Mouse (Mus musculus) lung, postnatal 0 days (tissue): ENCODE measurements around the gene Dennd2d. TPM values are rescaled to one million over a fixed set of nuclear protein-coding genes. Genes with fewer than 3 reads are reported as not detected.

Source experiments
- ATAC-seq: fragments of 200-750 bp; cut with Nextera tagmentation; 2 replicates; pipeline ENCODE4 v1.8.0; 2017; ENCODE audit warnings: moderate library complexity
- DNase-seq: peaks from one replicate; pipeline ENCODE4 v3.0.0-alpha.2; 2016; ENCODE audit warnings: low spot score
- H3K27ac ChIP-seq: fragments of 300-500 bp; sonication (generic); 2 replicates; pipeline ENCODE4 v1.5.1; 2014; ENCODE audit warnings: antibody characterized with exemption, mild to moderate bottlenecking, low read length, mixed read lengths
- H3K27me3 ChIP-seq: fragments of 300-500 bp; sonication (generic); replicated peaks from 2 replicates; pipeline ENCODE4 v1.6.1; 2014; ENCODE audit warnings: low read length, mixed read lengths; ENCODE audit not compliant: insufficient read depth
- H3K36me3 ChIP-seq: fragments of 300-500 bp; sonication (generic); 2 replicates; pipeline ENCODE4 v1.6.1; 2014; ENCODE audit warnings: low read length, mixed read lengths; ENCODE audit not compliant: insufficient read depth
- H3K4me1 ChIP-seq: fragments of 300-500 bp; sonication (generic); 2 replicates; pipeline ENCODE4 v1.6.1; 2014; ENCODE audit warnings: antibody characterized with exemption, low read depth, low read length, mixed read lengths; ENCODE audit not compliant: insufficient read depth
- H3K4me2 ChIP-seq: fragments of 300-500 bp; sonication (generic); replicated peaks from 2 replicates; pipeline ENCODE4 v1.6.1; 2014; ENCODE audit warnings: low read depth, mild to moderate bottlenecking, low read length, moderate library complexity, mixed read lengths
- H3K4me3 ChIP-seq: fragments of 300-500 bp; sonication (generic); 2 replicates; pipeline ENCODE4 v1.5.1; 2014; ENCODE audit warnings: low read depth, low read length
- H3K9ac ChIP-seq: fragments of 300-500 bp; sonication (generic); replicated peaks from 2 replicates; pipeline ENCODE4 v1.6.1; 2014; ENCODE audit warnings: low read depth, mild to moderate bottlenecking
- H3K9me3 ChIP-seq: fragments of 300-500 bp; sonication (generic); 2 replicates; pipeline ENCODE4 v1.6.1; 2016; ENCODE audit warnings: low read length, mixed read lengths
- CTCF ChIP-seq: IDR thresholded peaks from 2 replicates; pipeline ENCODE4 v1.5.1; 2016; ENCODE audit warnings: antibody characterized with exemption, mild to moderate bottlenecking
- EP300 ChIP-seq: IDR thresholded peaks from 2 replicates; pipeline ENCODE4 v1.6.1; 2016; ENCODE audit warnings: antibody characterized with exemption, mild to moderate bottlenecking, control low read depth
- WGBS: fragments of 180-500 bp; shearing (Covaris S2); extraction: QIAGEN DNeasy Blood & Tissue Kit; methylation state at CpG from one replicate; pipeline ENCODE4 v1.1.7; 2014; 5-methylcytosine and 5-hydroxymethylcytosine counted together
- polyA plus RNA-seq: library from polyadenylated mRNA; unstranded; fragments of >200 nt; fragmentation: Nextera tagmentation; extraction: Ambion mirVana; gene quantifications from 2 replicates; pipeline ENCODE4 v1.2.1, GENCODE M21; 2015

Gene Dennd2d
- polyA plus RNA-seq, 1 experiment from 2014 or later: 19.6 TPM

DNA sequence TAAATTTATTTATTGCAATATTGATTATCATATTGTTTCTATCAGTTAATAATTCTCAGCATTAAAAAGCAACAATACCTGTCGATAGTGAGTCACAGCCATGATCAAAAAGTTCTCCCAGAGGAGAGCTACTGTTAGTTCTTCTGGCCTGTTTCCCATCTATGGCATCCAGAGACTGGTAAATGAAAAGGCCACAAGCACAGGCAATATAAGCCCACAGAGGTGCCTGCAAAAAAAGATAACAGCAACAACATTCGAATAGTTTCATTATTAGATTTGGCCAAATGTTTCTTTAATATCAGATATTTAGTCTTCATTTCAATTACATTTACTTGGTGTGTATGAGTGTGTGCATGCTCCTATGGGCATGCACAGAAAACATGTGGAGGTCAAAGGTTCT, 51.1 kb downstream of the Dennd2d start:
- DNase-seq: no peak
- WGBS: 92% methylated on average over 2 of the region's 2 CpGs

DNA sequence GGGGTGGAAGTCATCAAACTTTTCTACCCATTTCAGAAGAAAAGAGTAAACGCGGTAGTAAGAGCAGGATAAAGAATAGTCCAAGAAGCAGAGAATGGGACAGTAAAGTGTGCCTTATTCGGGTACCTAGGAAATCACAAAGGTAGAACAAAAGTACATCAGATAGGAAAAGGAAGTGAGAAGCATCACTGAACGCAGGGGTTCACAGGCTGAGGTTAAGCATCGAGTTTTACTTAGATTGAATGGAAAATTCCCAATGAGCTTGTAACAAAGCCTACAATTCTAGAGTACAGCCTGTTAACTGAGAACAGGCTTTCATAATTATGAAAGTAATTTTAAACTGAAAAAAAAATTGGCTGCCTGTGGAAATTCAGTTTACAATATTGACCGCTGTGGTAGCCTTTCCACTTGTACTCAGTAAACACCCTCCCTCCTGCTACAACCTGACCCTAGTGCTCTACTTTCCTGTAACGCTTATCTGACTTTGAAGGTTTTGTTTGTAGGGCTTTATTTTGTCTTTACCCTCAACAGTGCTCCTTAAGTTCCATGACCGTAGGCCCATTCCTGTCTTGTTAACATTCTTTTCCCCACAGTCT, 62.6 kb downstream of the Dennd2d start:
- H3K4me1 ChIP-seq: peaks cover 6% of the 10 kb centered on the region; the same call in 1 of the 2 replicates

More for the DNA sequence above, 51.1 kb downstream of the Dennd2d start:
- H3K27ac ChIP-seq: no peak overlapping the region
- ATAC-seq: no peak
- no peak overlapping the region for H3K4me2 ChIP-seq
- H3K4me3 ChIP-seq: no peak overlapping the region
- TF ChIP-seq CTCF: no peak
- TF ChIP-seq EP300: no peak
- H3K36me3 ChIP-seq: 0 out of 2 replicates have a peak, but pooled peaks cover 9% of the 10 kb centered on the region
- no peaks in the 10 kb centered on the region for H3K27me3 ChIP-seq
- H3K9ac ChIP-seq: no peak overlapping the region
- H3K4me1 ChIP-seq: no peaks in the 10 kb centered on the region
- no peaks in the 10 kb centered on the region for H3K9me3 ChIP-seq

DNA sequence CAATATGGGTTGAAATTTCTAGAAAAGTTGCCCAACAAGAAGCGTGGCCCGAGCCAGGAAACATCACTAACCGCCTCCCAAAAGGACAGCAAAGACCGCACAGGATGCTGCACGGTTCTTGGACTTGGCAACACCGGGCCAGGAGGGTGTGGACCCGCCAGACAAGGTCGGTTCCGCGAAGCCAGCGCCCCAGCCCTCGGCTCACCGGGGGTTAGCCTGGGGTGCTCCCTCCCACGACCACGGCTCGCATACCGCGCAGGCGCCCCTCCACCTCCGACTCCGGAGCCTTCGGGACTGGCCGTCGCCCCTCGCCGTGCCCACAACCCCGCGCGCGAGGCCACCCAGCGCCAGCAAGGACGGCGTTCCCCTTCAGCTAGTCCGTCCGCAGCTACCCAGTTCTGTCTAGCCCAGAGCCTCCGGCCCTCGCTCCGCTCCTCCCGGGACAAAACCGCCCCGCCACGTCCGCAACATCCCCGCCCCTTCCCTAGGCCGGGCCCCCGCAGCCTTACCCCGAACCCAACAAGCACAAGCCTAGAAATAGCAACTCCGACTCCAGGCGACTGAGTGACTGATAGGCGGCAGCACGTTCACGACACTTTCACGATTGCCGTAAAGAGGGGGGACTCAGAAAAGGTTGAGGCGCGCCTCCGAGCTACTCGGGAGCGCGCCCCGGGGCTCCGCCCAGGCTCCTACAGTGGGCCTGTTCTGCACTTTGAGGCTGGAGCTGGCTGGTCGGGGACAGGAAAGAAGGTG, 65.1 kb downstream of the Dennd2d start, which contains the start of the genes Dram2 and Cept1:
Gene Dram2, plus strand, starts transcription at position 628 of the 753 bp plus-strand sequence.
Gene Cept1, minus strand, starts transcription at position 632 of the 753 bp plus-strand sequence.
- H3K4me2 ChIP-seq: peak within 1 kb of the TSS; percentile 69
- H3K4me3 ChIP-seq: peak within 1 kb of the TSS; percentile 92
- peak within 1 kb of the TSS; percentile 99 for H3K27ac ChIP-seq
- H3K9ac ChIP-seq: peak within 1 kb of the TSS; percentile 94
- ATAC-seq (peak; percentile 95), DNase-seq (peak; percentile 99)
- TF ChIP-seq CTCF: peak; percentile 30
- TF ChIP-seq EP300: no peak
- H3K9me3 ChIP-seq: no peaks in the 10 kb centered on the region
- no peaks in the 10 kb centered on the region for H3K27me3 ChIP-seq
- WGBS: under 1% methylated on average over 58 of the region's 63 CpGs
- H3K4me1 ChIP-seq: peaks cover 11% of the 10 kb centered on the region; the same call in 1 of the 2 replicates
- H3K36me3 ChIP-seq: no peaks in the 10 kb centered on the region

More for the DNA sequence above, 62.6 kb downstream of the Dennd2d start:
- H3K9me3 ChIP-seq: no peaks in the 10 kb centered on the region
- H3K4me3 ChIP-seq: no peak overlapping the region
- no peak for TF ChIP-seq CTCF
- TF ChIP-seq EP300: no peak
- H3K27me3 ChIP-seq: no peaks in the 10 kb centered on the region
- 0 out of 2 replicates have a peak overlapping the region, but pooled peaks have one; percentile 47 for H3K27ac ChIP-seq
- H3K36me3 ChIP-seq: no peaks in the 10 kb centered on the region
- peak overlapping the region; percentile 15; the same call in 1 of the 2 replicates for H3K4me2 ChIP-seq
- WGBS: 69% methylated on average over 8 of the region's 8 CpGs
- ATAC-seq: no peak
- DNase-seq: peak; percentile 28
- H3K9ac ChIP-seq: no peak overlapping the region

DNA sequence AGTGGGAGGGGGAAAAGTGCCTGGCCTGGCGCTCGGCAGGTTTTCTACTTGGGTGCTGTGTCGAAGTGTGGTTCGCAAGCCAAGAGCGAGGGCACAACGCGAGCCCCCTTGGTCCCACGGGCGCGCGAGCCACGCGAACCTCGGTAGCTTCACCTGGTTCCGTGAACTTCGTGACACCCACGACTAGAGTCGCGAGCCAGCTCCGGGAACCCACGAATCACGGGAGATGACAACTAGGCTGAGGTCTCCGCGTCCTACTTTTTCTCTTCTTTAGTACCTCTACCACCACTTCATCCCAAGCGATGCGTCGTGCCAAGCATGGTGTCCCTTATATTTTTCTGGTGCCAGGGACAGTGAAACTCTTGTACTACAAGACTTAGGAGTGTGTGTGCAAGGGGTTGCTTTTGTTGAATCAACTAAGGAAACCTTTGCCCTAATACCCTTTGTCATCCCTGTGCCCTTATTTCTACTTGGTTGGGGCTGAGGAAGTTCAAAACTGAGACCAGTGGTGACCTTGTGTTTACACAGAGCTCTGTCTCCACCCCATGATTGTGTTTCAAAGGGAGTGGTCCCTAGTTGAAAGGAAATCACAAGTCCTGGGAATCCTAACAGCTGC, 65.8 kb downstream of the Dennd2d start:
- 2% methylated on average over 27 of the region's 27 CpGs for WGBS
- peak; percentile 88 for DNase-seq
- TF ChIP-seq CTCF (no peak), EP300 (peak; percentile 35)

DNA sequence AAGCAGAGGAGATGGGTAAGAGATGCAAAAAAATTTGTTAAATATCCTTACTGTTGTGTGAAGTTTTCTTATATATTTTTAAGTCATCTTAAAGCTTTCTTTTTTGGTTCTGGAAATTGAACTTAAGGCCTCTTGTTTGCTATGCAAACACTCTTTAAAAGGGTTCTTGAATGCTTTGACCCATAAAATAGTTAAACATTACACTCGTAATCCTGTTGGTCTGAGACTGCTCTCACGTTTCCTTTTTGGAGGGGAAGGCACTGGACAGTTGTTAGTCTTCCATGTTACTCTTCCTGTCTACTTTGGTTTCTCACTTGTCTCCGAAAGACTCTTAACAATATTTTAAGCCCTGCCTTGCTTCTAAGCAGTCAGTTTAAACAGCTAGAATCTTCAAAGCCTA, 66.8 kb downstream of the Dennd2d start:
- no peak for ATAC-seq
- no peak overlapping the region for H3K27ac ChIP-seq

More for the DNA sequence above, 65.8 kb downstream of the Dennd2d start:
- Histone ChIP-seq H3K4me3 (peak overlapping the region; percentile 92), H3K9ac (peak overlapping the region; percentile 94), H3K27ac (peak overlapping the region; percentile 99), H3K9me3 (no peaks in the 10 kb centered on the region), H3K4me1 (peaks cover 11% of the 10 kb centered on the region; the same call in 1 of the 2 replicates), H3K36me3 (no peaks in the 10 kb centered on the region), H3K27me3 (no peaks in the 10 kb centered on the region), H3K4me2 (peak overlapping the region; percentile 69)
- ATAC-seq: peak; percentile 60

More for the DNA sequence above, 66.8 kb downstream of the Dennd2d start:
- TF ChIP-seq EP300: no peak
- no peak for TF ChIP-seq CTCF
- peak overlapping the region; percentile 69 for H3K4me2 ChIP-seq
- no peak overlapping the region for H3K9ac ChIP-seq
- peaks cover 5% of the 10 kb centered on the region; the same call in 1 of the 2 replicates for H3K36me3 ChIP-seq
- DNase-seq: peak; percentile 63
- H3K27me3 ChIP-seq: no peaks in the 10 kb centered on the region
- H3K4me1 ChIP-seq: peaks cover 10% of the 10 kb centered on the region; the same call in 1 of the 2 replicates
- peak overlapping the region; percentile 92 for H3K4me3 ChIP-seq
- WGBS: 12% methylated on average over 3 of the region's 3 CpGs
- H3K9me3 ChIP-seq: no peaks in the 10 kb centered on the region

Other genes starting within 250 kb of the Dennd2d start
- 0.07 TPM in 1 of 2 replicates, not detected in the other for gene Chil6, start 76.2 kb upstream of the Dennd2d start, polyA plus RNA-seq
- gene Dram2, start 65.4 kb downstream of the Dennd2d start, polyA plus RNA-seq: 155 and 168 TPM in 2 replicates
- 74.1 and 80.4 TPM in 2 replicates for gene Cept1, start 65.4 kb downstream of the Dennd2d start, polyA plus RNA-seq
- gene Lrif1, start 202.6 kb downstream of the Dennd2d start, polyA plus RNA-seq: 18.8 and 20.6 TPM in 2 replicates